Mouse (Mus musculus): ENCODE measurements at regions not wholly inside any gene's neighbourhood (a gene's known extent, or its start where the extent isn't known, plus 50 kb on each side); places are given as distances from the start of the nearest gene placed in this dataset.
"Not testable (repeated sequence)": the region's sequence is repeated elsewhere in the genome, so short reads cannot be mapped to it uniquely, and the experiment has no call there.

- no peak for DNase-seq (ENCODE audit: low read depth)
Measured at GRCm38 (mm10) chr5:97831421-97831820, 199.4 kb downstream of the Antxr2 start.

- DNase-seq (ENCODE audit: low read depth) = no peak
Measured at GRCm38 (mm10) chr5:97817485-97817884, 213.4 kb downstream of the Antxr2 start.

- DNase-seq (ENCODE audit: low read depth) = no peak
Measured at GRCm38 (mm10) chr5:97815357-97815756, 215.5 kb downstream of the Antxr2 start.

- no peak for DNase-seq (ENCODE audit: low read depth)
Measured at GRCm38 (mm10) chr5:97814700-97815099, 216.1 kb downstream of the Antxr2 start.

GRCm38 (mm10) chr5:97812611-97813350, 218.1 kb downstream of the Antxr2 start:
- no peak for DNase-seq (ENCODE audit: low read depth)

GRCm38 (mm10) chr5:97809007-97809406, 221.8 kb downstream of the Antxr2 start:
- DNase-seq (ENCODE audit: low read depth) = no peak

- DNase-seq (ENCODE audit: low read depth) = no peak
Measured at GRCm38 (mm10) chr5:97807171-97807570, 223.7 kb downstream of the Antxr2 start.

GRCm38 (mm10) chr5:97806754-97807153, 224.1 kb downstream of the Antxr2 start:
- no peak for DNase-seq (ENCODE audit: low read depth)

GRCm38 (mm10) chr5:97800017-97800416, 230.8 kb downstream of the Antxr2 start:
- no peak for DNase-seq (ENCODE audit: low read depth)

- DNase-seq (ENCODE audit: low read depth) = no peak
Measured at GRCm38 (mm10) chr5:97788175-97788574, 242.7 kb downstream of the Antxr2 start.

- no peak for DNase-seq (ENCODE audit: low read depth)
Measured at GRCm38 (mm10) chr5:97787001-97787400, 243.8 kb downstream of the Antxr2 start.

- not testable (repeated sequence) for DNase-seq (ENCODE audit: low read depth)
Measured at GRCm38 (mm10) chr5:97775100-97775499, 255.7 kb downstream of the Antxr2 start.

- DNase-seq (ENCODE audit: low read depth) = not testable (repeated sequence)
Measured at GRCm38 (mm10) chr5:97773451-97773850, 257.4 kb downstream of the Antxr2 start.

GRCm38 (mm10) chr5:97737339-97737738, 280.5 kb upstream of the Gk2 start:
- no peak for DNase-seq (ENCODE audit: low read depth)

GRCm38 (mm10) chr5:97730920-97731319, 274.1 kb upstream of the Gk2 start:
- no peak for DNase-seq (ENCODE audit: low read depth)

- not testable (repeated sequence) for DNase-seq (ENCODE audit: low read depth)
Measured at GRCm38 (mm10) chr5:97719364-97719763, 262.5 kb upstream of the Gk2 start.

- DNase-seq (ENCODE audit: low read depth) = no peak
Measured at GRCm38 (mm10) chr5:97705270-97705669, 248.4 kb upstream of the Gk2 start.

- DNase-seq (ENCODE audit: low read depth) = no peak
Measured at GRCm38 (mm10) chr5:97700507-97700906, 243.7 kb upstream of the Gk2 start.

- no peak for DNase-seq (ENCODE audit: low read depth)
Measured at GRCm38 (mm10) chr5:97697581-97698134, 240.8 kb upstream of the Gk2 start.

- no peak for DNase-seq (ENCODE audit: low read depth)
Measured at GRCm38 (mm10) chr5:97693333-97693940, 236.6 kb upstream of the Gk2 start.

- DNase-seq (ENCODE audit: low read depth) = no peak
Measured at GRCm38 (mm10) chr5:97685443-97685842, 228.6 kb upstream of the Gk2 start.

- no peak for DNase-seq (ENCODE audit: low read depth)
Measured at GRCm38 (mm10) chr5:97684592-97685258, 227.9 kb upstream of the Gk2 start.

GRCm38 (mm10) chr5:97669726-97670125, 212.9 kb upstream of the Gk2 start:
- DNase-seq (ENCODE audit: low read depth) = no peak

Data from c-Kit-positive CD71-positive TER-119-negative erythroid progenitor cells, embryonic 14.5 days (primary cell).